Mouse (Mus musculus) intestine, embryonic 15.5 days (tissue): ENCODE measurements around the gene 6430550D23Rik. TPM values are rescaled to one million over a fixed set of nuclear protein-coding genes. Genes with fewer than 3 reads are reported as not detected.

Experiments
- ATAC-seq: fragments of 200-750 bp; cut with Nextera tagmentation; 2 replicates; pipeline ENCODE4 v1.8.0; 2017; ENCODE audit warnings: moderate TSS enrichment, moderate library complexity
- H3K27ac ChIP-seq: fragments of 300-500 bp; sonication (generic); 2 replicates; pipeline ENCODE4 v1.5.1; 2015; ENCODE audit warnings: mild to moderate bottlenecking, inconsistent platforms
- H3K27me3 ChIP-seq: fragments of 300-500 bp; sonication (generic); replicated peaks from 2 replicates; pipeline ENCODE4 v1.6.1; 2015; ENCODE audit warnings: inconsistent platforms
- H3K36me3 ChIP-seq: fragments of 300-500 bp; sonication (generic); 2 replicates; pipeline ENCODE4 v1.6.1; 2015; ENCODE audit warnings: inconsistent platforms
- H3K4me1 ChIP-seq: fragments of 300-500 bp; sonication (generic); replicated peaks from 2 replicates; pipeline ENCODE4 v1.6.1; 2015; ENCODE audit warnings: inconsistent platforms
- H3K4me2 ChIP-seq: fragments of 300-500 bp; sonication (generic); replicated peaks from 2 replicates; pipeline ENCODE4 v1.6.1; 2015; ENCODE audit warnings: mild to moderate bottlenecking, inconsistent platforms
- H3K4me3 ChIP-seq: fragments of 300-500 bp; sonication (generic); replicated peaks from 2 replicates; pipeline ENCODE4 v1.5.1; 2015; ENCODE audit warnings: inconsistent platforms
- H3K9ac ChIP-seq: fragments of 300-500 bp; sonication (generic); 2 replicates; pipeline ENCODE4 v1.6.1; 2015; ENCODE audit warnings: inconsistent platforms
- H3K9me3 ChIP-seq: fragments of 300-500 bp; sonication (generic); 2 replicates; pipeline ENCODE4 v1.6.1; 2016; ENCODE audit warnings: inconsistent platforms
- WGBS: fragments of 180-500 bp; shearing (Covaris S2); methylation state at CpG from one replicate; pipeline ENCODE4 v1.1.7; 2015; 5-methylcytosine and 5-hydroxymethylcytosine counted together
- polyA plus RNA-seq: library from polyadenylated mRNA; unstranded; fragments of >200 nt; fragmentation: Nextera tagmentation; extraction: Ambion mirVana; gene quantifications from 2 replicates; pipeline ENCODE4 v1.2.1, GENCODE M21; 2015

The 6430550D23Rik gene
- polyA plus RNA-seq, 1 experiment from 2014 or later, result 0.99 TPM

DNA sequence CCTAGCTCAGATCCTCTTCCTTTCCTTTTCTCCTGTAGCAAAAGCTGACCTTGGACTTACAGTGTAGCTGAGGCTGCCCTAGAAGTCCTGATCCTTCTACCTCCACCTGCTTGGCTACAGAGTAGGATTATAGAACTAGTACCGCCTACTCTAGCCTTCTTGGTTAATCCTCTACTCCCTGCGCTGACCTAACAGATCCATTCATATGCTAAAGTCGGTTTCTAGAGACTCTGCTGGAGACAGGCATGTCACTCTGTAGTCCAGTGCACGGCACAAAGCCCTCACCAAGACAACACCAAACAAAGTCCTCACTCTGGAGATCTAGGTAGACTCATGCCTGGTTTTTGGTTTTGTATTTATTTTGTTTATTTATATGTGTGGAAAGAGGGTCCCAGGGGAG, 61.3 kb downstream of the 6430550D23Rik start:
- no peak overlapping the region for H3K9ac ChIP-seq
- 31% methylated on average over 4 of the region's 4 CpGs for WGBS

GRCm38 (mm10) chr2:155946069-155946468, 61.7 kb downstream of the 6430550D23Rik start:
- Histone ChIP-seq H3K9ac (no peak overlapping the region), H3K4me3 (no peak overlapping the region), H3K27ac (no peak overlapping the region), H3K9me3 (no peaks in the 10 kb centered on the region), H3K4me2 (no peak overlapping the region), H3K36me3 (no peaks in the 10 kb centered on the region), H3K27me3 (no peaks in the 10 kb centered on the region), H3K4me1 (peaks cover 12% of the 10 kb centered on the region)
- WGBS, result 8% methylated on average over 7 of the region's 7 CpGs
- ATAC-seq, result no peak; the same call in 1 of the 2 replicates

More for the DNA sequence above, 61.3 kb downstream of the 6430550D23Rik start:
- Histone ChIP-seq H3K36me3 (no peaks in the 10 kb centered on the region), H3K27me3 (no peaks in the 10 kb centered on the region), H3K4me3 (no peak overlapping the region), H3K27ac (no peak overlapping the region), H3K4me2 (no peak overlapping the region), H3K4me1 (peaks cover 12% of the 10 kb centered on the region), H3K9me3 (no peaks in the 10 kb centered on the region)
- no peak for ATAC-seq

- Histone ChIP-seq H3K9me3 (no peaks in the 10 kb centered on the region), H3K36me3 (no peaks in the 10 kb centered on the region), H3K27me3 (no peaks in the 10 kb centered on the region), H3K4me2 (no peak overlapping the region), H3K9ac (no peak overlapping the region), H3K27ac (no peak overlapping the region), H3K4me3 (no peak overlapping the region), H3K4me1 (peaks cover 12% of the 10 kb centered on the region)
- 67% methylated on average over 5 of the region's 5 CpGs for WGBS
- ATAC-seq, result no peak
Measured at GRCm38 (mm10) chr2:155945580-155945979, 62.2 kb downstream of the 6430550D23Rik start.

DNA sequence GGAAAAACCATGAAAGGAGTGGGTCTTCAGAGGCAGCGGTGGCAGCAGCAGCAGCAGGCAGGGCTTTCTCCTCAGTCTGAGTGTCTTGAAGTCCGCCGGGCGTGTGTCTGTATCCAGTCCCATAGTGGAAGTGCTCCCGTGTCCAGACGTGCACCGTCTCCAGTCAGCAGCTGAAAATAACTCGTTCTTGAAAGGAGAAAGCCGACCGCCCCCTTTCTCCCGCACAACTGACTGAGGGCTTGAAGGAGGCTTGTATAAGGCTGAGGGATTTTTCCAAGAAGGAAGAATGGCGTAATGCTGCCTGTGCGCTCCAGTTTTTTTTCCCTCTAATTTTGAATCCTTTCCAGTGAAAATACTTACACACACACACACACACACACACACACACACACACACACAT, 62.7 kb downstream of the 6430550D23Rik start, which contains the start of gene Gdf5:
Gdf5 (minus strand) TSS at position 244 of the 400 bp plus-strand sequence.
- H3K27me3 ChIP-seq, result no peaks in the 10 kb centered on the region
- H3K4me1 ChIP-seq, result peaks cover 12% of the 10 kb centered on the region
- no peak within 1 kb of the TSS for H3K9ac ChIP-seq
- no peak within 1 kb of the TSS for H3K4me3 ChIP-seq
- no peaks in the 10 kb centered on the region for H3K9me3 ChIP-seq
- no peaks in the 10 kb centered on the region for H3K36me3 ChIP-seq
- ATAC-seq, result no peak
- WGBS, result 37% methylated on average over 13 of the region's 13 CpGs
- no peak within 1 kb of the TSS for H3K27ac ChIP-seq
- peak within 1 kb of the TSS; percentile 39 for H3K4me2 ChIP-seq

DNA sequence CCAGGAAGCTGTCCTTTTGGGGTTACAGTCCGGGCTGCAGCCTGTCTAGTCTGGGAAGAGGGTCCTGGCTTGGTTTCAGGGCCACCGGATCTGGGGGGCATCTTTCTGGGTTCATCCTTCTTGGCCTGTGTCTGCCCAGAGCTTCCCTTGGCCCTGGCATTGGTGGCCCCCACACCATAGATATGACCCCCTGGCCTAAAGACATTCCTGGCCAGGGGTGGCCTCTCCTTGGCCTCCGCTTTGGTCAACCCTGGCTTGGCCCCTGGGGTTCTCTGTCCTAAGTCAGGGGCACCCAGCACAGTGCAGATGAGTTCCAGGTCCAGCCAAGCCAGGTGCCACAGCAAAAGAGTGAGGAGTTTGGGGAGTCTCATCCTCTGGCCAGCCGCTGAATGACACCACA, 63.1 kb downstream of the 6430550D23Rik start:
- 82% methylated on average over 4 of the region's 4 CpGs for WGBS
- Histone ChIP-seq H3K4me3 (no peak overlapping the region), H3K4me1 (peaks cover 12% of the 10 kb centered on the region), H3K9ac (no peak overlapping the region), H3K4me2 (0 out of 2 replicates have a peak overlapping the region, but pooled peaks have one; percentile 26), H3K27ac (no peak overlapping the region), H3K36me3 (no peaks in the 10 kb centered on the region), H3K9me3 (no peaks in the 10 kb centered on the region), H3K27me3 (no peaks in the 10 kb centered on the region)
- ATAC-seq, result no peak

GRCm38 (mm10) chr2:155943463-155943862, 64.3 kb downstream of the 6430550D23Rik start:
- no peaks in the 10 kb centered on the region for H3K36me3 ChIP-seq
- no peaks in the 10 kb centered on the region for H3K27me3 ChIP-seq
- H3K27ac ChIP-seq, result no peak overlapping the region
- ATAC-seq, result no peak
- H3K4me3 ChIP-seq, result no peak overlapping the region
- H3K9ac ChIP-seq, result no peak overlapping the region
- peak overlapping the region; percentile 39 for H3K4me2 ChIP-seq
- WGBS, result 4% methylated on average over 8 of the region's 8 CpGs
- H3K4me1 ChIP-seq, result peaks cover 12% of the 10 kb centered on the region
- no peaks in the 10 kb centered on the region for H3K9me3 ChIP-seq

DNA sequence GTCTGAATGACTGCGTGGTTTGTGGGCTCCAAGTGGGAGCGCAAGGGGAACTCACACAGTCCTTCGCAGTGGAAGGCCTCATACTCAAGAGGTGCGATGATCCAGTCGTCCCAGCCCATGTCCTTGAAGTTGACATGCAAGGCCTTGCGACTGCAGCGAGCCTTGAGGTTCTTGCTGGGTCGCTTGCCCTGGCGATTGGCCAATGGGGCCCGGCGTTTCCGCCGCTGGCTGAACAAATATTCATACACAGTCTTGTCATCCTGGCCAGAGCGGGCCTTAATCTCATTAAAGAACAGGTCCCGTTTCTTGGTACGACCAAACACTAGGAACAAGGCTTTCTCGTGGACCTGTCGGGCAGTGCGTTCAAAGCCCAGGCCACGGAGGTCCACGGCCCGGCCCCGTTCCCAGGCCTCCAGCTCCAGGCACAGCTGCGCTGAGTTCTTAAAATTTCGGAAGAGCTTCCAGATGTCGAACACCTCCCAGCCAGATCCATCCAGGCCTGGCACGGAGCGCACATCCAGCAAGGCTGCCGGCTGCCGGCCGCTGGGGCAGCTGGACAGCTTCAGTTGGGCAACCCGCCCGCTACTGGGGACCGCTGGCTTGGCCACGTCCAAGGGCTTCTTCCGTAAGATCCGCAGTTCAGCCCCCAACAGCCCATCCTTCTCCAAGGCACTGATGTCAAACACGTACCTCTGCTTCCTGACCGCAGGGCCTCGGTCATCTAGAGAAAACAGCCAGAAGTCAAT, 65.9 kb downstream of the 6430550D23Rik start:
- H3K9me3 ChIP-seq, result no peaks in the 10 kb centered on the region
- no peak overlapping the region for H3K9ac ChIP-seq
- no peaks in the 10 kb centered on the region for H3K36me3 ChIP-seq
- H3K4me3 ChIP-seq, result no peak overlapping the region
- H3K27me3 ChIP-seq, result no peaks in the 10 kb centered on the region
- 86% methylated on average over 40 of the region's 40 CpGs for WGBS
- peaks cover 12% of the 10 kb centered on the region for H3K4me1 ChIP-seq
- no peak overlapping the region for H3K4me2 ChIP-seq
- no peak for ATAC-seq
- no peak overlapping the region for H3K27ac ChIP-seq

GRCm38 (mm10) chr2:155940681-155941080, 67.1 kb downstream of the 6430550D23Rik start, which contains the start of gene Gm15557:
Gene Gm15557, plus strand, starts transcription at chr2:155940728.
- no peak within 1 kb of the TSS for H3K9ac ChIP-seq
- no peaks in the 10 kb centered on the region for H3K9me3 ChIP-seq
- peaks cover 12% of the 10 kb centered on the region for H3K4me1 ChIP-seq
- 90% methylated on average over 3 of the region's 3 CpGs for WGBS
- H3K27me3 ChIP-seq, result no peaks in the 10 kb centered on the region
- H3K27ac ChIP-seq, result no peak within 1 kb of the TSS
- no peak for ATAC-seq
- no peak within 1 kb of the TSS for H3K4me2 ChIP-seq
- no peaks in the 10 kb centered on the region for H3K36me3 ChIP-seq
- no peak within 1 kb of the TSS for H3K4me3 ChIP-seq

DNA sequence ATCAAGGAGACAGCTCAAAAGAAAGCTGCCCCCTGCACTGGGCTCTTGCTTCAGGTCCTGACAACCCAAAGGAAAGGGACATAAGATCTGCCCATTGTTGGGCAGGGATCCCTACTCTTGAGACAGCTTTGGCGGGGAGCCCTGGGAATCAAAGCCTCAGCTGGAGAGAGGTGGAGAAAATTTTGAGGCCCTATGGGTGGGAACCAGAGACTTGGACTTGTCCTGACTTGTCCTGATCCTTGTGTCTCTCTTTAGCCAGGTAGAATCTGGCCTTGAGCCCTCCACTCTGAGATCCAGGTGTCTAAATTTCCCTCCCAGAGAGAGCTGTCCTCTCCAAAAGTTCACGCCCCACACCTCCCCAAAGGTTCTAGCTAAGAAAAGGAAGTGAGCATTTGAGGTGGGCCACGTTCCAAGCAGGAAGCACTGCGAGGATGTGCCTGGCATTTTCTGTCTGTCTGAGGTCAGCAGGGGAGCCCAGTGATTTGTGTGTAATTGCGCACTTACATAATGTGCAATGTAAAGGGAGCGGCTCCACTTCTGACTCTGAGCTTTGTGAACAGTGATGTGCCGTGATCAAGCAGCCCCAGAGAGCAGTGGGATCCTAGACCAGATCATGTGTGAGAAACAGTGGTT, 67.8 kb downstream of the 6430550D23Rik start:
- Histone ChIP-seq H3K27ac (no peak overlapping the region), H3K36me3 (no peaks in the 10 kb centered on the region), H3K4me1 (peaks cover 12% of the 10 kb centered on the region), H3K9me3 (no peaks in the 10 kb centered on the region), H3K4me2 (no peak overlapping the region), H3K4me3 (no peak overlapping the region), H3K27me3 (no peaks in the 10 kb centered on the region), H3K9ac (no peak overlapping the region)
- WGBS, result 67% methylated on average over 7 of the region's 7 CpGs
- ATAC-seq, result no peak

GRCm38 (mm10) chr2:155929531-155930442, 78.0 kb downstream of the 6430550D23Rik start, which contains the start of gene Uqcc1:
Gene Uqcc1, minus strand, starts transcription at chr2:155930310.
- Histone ChIP-seq H3K27ac (peak within 1 kb of the TSS; percentile 91), H3K27me3 (no peaks in the 10 kb centered on the region), H3K4me3 (peak within 1 kb of the TSS; percentile 62), H3K4me2 (peak within 1 kb of the TSS; percentile 71), H3K36me3 (no peaks in the 10 kb centered on the region), H3K9ac (peak within 1 kb of the TSS; percentile 54), H3K9me3 (no peaks in the 10 kb centered on the region), H3K4me1 (peaks cover 6% of the 10 kb centered on the region)
- WGBS, result under 1% methylated on average over 38 of the region's 38 CpGs
- peak; percentile 98 for ATAC-seq

DNA sequence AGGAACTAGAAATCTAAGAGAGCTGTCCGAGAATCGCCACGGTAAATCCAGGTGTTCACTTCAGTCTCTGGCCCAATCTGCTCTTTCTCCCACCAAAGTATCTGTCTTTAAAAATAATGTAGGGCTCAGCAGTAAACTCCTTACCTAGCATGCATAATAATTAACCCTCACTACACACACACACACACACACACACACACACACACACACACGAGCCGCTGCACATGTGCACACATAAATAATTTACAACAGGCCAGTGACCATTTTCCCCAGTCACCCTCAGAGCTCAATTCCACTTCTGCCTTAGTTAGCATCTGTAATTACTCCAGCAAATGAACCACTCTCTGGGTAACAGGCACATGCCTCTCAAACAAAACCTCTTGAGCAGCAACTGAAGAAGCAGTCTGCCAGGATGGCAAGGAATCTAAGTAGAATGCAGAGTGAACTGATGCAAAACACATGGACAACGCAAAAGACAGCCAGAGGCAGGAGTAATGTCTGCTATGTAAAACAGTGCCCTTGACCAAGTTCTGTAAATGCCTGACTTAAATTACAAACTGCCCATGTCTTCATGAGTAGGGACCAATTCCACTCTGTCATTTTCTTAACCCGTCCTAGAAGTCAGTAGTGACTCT, 78.9 kb downstream of the 6430550D23Rik start:
- Histone ChIP-seq H3K9me3 (no peaks in the 10 kb centered on the region), H3K4me3 (peak overlapping the region; percentile 62), H3K4me2 (peak overlapping the region; percentile 71), H3K27me3 (no peaks in the 10 kb centered on the region), H3K36me3 (0 out of 2 replicates have a peak, but pooled peaks cover 3% of the 10 kb centered on the region), H3K4me1 (peaks cover 6% of the 10 kb centered on the region), H3K9ac (peak overlapping the region; percentile 54; the same call in 1 of the 2 replicates), H3K27ac (no peak overlapping the region)
- WGBS, result 60% methylated on average over 7 of the region's 7 CpGs
- no peak for ATAC-seq
